Mouse (Mus musculus): ENCODE measurements around the gene Gm3633.
"Not testable (repeated sequence)": the region's sequence is repeated elsewhere in the genome, so short reads cannot be mapped to it uniquely, and the experiment has no call there.

Gm3633 gene

DNA sequence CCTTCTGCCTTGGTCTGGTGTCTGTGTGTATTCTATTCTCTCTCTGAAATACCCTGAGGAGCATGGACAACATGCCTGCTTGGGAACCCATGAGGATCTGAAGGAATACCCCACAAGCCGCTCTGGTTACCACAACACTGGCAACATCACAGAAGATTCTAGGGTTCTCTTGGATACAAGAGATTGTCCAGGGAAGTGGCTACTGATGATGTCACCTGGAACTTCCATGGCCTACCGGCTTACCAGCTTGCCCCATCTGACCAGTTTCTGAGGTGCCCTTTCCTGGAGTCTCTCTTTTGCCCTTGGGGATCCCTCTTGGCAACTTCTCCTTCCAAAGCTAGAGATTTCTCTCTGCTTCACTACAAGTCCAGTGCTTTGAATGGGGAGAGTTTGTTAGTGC is at the start of gene Gm3633:
Gm3633 (minus strand) TSS at position 101 of the 400 bp plus-strand sequence.
- DNase-seq (ENCODE audit: low spot score in 2 of 2): not testable (repeated sequence)

GRCm38 (mm10) chr14:42655638-42656037 is 13.9 kb upstream of the Gm3633 start, which contains the start of gene Gm10378:
Gene Gm10378, plus strand, starts transcription at chr14:42655938.
- not testable (repeated sequence) for DNase-seq (ENCODE audit: low spot score in 2 of 2)

GRCm38 (mm10) chr14:42599782-42600181 is 41.9 kb downstream of the Gm3633 start, which contains the start of gene Gm17124:
Gene Gm17124, minus strand, starts transcription at chr14:42599882.
- DNase-seq (ENCODE audit: low spot score in 2 of 2): not testable (repeated sequence)

Measured in right cerebral cortex, postnatal 36 days (tissue).